Mouse (Mus musculus) bone marrow, adult 2 months (tissue): ENCODE measurements around the gene Txk.

Experiments used
- CTCF ChIP-seq: fragments of 200-500 bp; IDR thresholded peaks from 2 replicates; pipeline ENCODE4 v1.5.1; 2011; ENCODE audit warnings: low read length, control low read depth; ENCODE audit not compliant: control insufficient read depth, insufficient read depth
- POLR2A ChIP-seq: fragments of 200-500 bp; IDR thresholded peaks from 2 replicates; pipeline ENCODE4 v1.6.1; 2011; ENCODE audit warnings: low read depth, mild to moderate bottlenecking, control low read depth, low read length, borderline replicate concordance; ENCODE audit not compliant: control insufficient read depth

GRCm38 (mm10) chr5:72671017-72671699 lies 81.4 kb downstream of the Txk start:
- TF ChIP-seq POLR2A: no peak
- no peak for TF ChIP-seq CTCF
